Mouse (Mus musculus) C2C12 (cell line): Measurements from ENCODE around the gene Olfr15.

Source experiments
- CTCF ChIP-seq: IDR thresholded peaks from one replicate; pipeline ENCODE4 v1.5.1; 2011; ENCODE audit not compliant: control insufficient read depth, insufficient read depth, insufficient read length
- MAX ChIP-seq: IDR thresholded peaks from one replicate; pipeline ENCODE4 v1.6.1; 2011; ENCODE audit warnings: mild to moderate bottlenecking, control low read depth
- MYOD1 ChIP-seq: IDR thresholded peaks from one replicate; pipeline ENCODE4 v1.6.1; 2011; ENCODE audit warnings: low read depth; ENCODE audit not compliant: control insufficient read depth, insufficient read length

DNA sequence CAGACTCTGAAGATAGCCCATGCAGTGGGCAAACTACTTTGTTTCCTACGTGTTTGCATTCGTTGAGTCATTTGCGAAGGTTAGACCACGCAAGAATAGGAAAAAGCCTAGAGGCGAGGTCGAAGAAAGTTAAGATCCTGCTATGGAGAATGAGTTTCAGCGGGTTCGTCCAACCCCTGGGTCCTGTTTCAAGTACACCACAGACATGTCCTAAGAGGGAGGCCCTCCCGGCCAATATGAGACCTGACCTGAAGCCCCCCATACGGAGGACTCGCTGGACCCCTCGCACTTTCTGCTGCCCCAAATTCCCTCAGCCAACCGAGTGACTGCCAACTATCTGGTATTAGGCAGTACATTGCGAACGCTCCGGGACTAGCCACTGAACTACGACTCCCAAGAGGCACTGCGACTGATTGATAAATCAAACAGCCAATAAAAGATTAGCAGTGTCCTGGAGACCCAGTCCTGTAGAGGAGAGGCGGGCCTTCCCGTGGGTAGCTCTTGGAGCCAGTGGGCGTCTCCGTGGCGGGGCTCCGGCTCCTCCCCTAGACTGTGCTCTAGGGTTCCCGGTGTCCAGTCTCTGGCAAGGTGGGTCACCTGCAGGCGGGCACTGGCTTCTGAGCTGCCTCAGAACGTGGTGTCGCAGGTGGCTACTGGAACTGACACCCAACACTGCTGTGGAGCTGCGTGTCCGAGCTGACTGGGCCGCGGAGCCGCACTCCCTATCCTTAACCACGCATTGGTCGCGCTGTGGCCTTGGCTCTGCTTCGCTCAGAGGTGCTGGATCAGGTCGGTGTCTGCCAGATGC is 16.2 kb downstream of the Olfr15 start, which contains the start of gene Zfp174:
- TF ChIP-seq CTCF (no peak), MYOD1 (no peak), MAX (no peak)
